In genomic region chr4:40279276-40279900, GRCm38 (mm10) we compare ENCODE assay signal across 8 mouse cellular contexts. TPM values are rescaled to one million over a fixed set of nuclear protein-coding genes. Genes with fewer than 3 reads are reported as not detected.
DNase-seq lines count a peak whose midpoint lies in the region; ATAC-seq lines count a peak whose summit lies in the region.

Ndufb6 (minus strand) TSS chr4:40279421.

- DNase-seq in adipocyte (ENCODE audit: low spot score), result peak; percentile 91
- DNase-seq in embryo, embryonic 10 days (ENCODE audit: low spot score), result peak; percentile 94
- peak; percentile 96 for DNase-seq in gastrocnemius, postnatal 14 days
- DNase-seq in left cerebral cortex, postnatal 10 days (ENCODE audit: extremely low spot score in 1 of 2, low spot score in 2 of 2), result peak; percentile 90 to 97
- DNase-seq in right cerebral cortex, postnatal 25 days, result peak; percentile 91
- peak; percentile 94 to 98 for DNase-seq in urinary bladder, postnatal 4 days (ENCODE audit: low spot score in 2 of 2)

- peak; percentile 88 for ATAC-seq in inflammation-experienced regulatory T-cells, adult 6 months
- peak; percentile 98 for ATAC-seq in megakaryocyte-erythroid progenitor cell, adult 5-6 weeks (replicated peaks; ENCODE audit: low FRiP score, low TSS enrichment, poor library complexity, severe bottlenecking)

- intact Hi-C loops in gastrocnemius, postnatal 14 days (cut with DNase I; ENCODE audit: low total_unique reads), result no loop called here
- intact Hi-C loops in left cerebral cortex, postnatal 10 days (cut with DNase I), result no loop called here

RNA-seq across cellular contexts. Expression of gene Ndufb6, which starts in this region (rescaled TPM):
- 100 to 1,000 TPM; 230 to 264 TPM for total RNA-seq in gastrocnemius, postnatal 14 days (2021)
- polyA plus RNA-seq in inflammation-experienced regulatory T-cells, adult 6 months (2017; shearing (Covaris generic)), result 100 to 1,000 TPM; 108 to 167 (median 111) TPM
- 100 to 1,000 TPM; 213 to 222 TPM for total RNA-seq in left cerebral cortex, postnatal 10 days (2021)
- total RNA-seq in megakaryocyte-erythroid progenitor cell, adult 5-6 weeks (2014; fragmentation: Nextera tagmentation), result 164 and 196 TPM in 2 replicates
- 67.9 and 81.9 TPM in 2 replicates for total RNA-seq in megakaryocyte-erythroid progenitor cell, adult 5-6 weeks (2017)

Comparison
In these comparisons a context has a peak if more than half of its experiments do, and no peak if none do; other contexts are left out.
1. Peak in every context shown above with its lines: DNase-seq and ATAC-seq.